Mouse (Mus musculus): ENCODE measurements around the gene Themis2. TPM values are rescaled to one million over a fixed set of nuclear protein-coding genes. Genes with fewer than 3 reads are reported as not detected.
"Not testable (repeated sequence)": the region's sequence is repeated elsewhere in the genome, so short reads cannot be mapped to it uniquely, and the experiment has no call there.

The Themis2 gene
- polyA plus RNA-seq, 1 experiment from 2014 or later, result 1.1 TPM

DNA sequence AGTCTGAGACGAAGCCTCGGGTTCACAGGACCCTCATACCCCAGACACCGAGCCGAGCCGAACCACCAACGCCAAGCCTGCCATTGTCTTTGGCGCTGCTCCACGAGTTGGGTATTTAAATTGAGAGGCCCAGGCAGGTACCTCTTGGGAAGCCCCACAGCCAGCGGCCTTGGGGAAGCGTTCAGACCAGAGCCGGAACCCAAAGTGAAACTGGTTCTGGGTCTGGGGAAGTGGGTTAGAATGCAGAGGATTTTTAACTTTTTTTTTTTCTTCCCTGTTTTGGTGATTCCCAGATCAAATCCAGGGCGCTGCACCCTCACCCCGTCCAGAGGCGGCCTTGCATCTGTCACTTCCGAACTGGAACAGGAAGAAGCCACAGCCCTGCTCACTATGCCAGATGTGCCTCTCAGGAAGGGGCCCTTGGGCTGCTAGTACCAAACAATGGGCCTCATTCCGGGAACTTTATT lies 6.0 kb upstream of the Themis2 start:
- Histone ChIP-seq H3K4me3 (ENCODE audit: low read depth, low read length) (no peak overlapping the region), H3K9ac (ENCODE audit: low read length) (no peak overlapping the region), H3K27ac (ENCODE audit: low read depth, low read length) (no peak overlapping the region), H3K9me3 (ENCODE audit: control insufficient read depth, low read length) (no peaks in the 10 kb centered on the region), H3K36me3 (ENCODE audit: control insufficient read depth, insufficient read depth, low read length) (no peaks in the 10 kb centered on the region), H3K4me2 (no peak overlapping the region), H3K4me1 (ENCODE audit: control insufficient read depth, insufficient read depth, low read length) (no peaks in the 10 kb centered on the region), H3K27me3 (ENCODE audit: control insufficient read depth, insufficient read depth, low read length) (no peaks in the 10 kb centered on the region)
- ATAC-seq (ENCODE audit: low FRiP score) (no peak), DNase-seq (ENCODE audit: low spot score, missing footprints) (no peak)
- 76% methylated on average over 16 of the region's 16 CpGs for WGBS

DNA sequence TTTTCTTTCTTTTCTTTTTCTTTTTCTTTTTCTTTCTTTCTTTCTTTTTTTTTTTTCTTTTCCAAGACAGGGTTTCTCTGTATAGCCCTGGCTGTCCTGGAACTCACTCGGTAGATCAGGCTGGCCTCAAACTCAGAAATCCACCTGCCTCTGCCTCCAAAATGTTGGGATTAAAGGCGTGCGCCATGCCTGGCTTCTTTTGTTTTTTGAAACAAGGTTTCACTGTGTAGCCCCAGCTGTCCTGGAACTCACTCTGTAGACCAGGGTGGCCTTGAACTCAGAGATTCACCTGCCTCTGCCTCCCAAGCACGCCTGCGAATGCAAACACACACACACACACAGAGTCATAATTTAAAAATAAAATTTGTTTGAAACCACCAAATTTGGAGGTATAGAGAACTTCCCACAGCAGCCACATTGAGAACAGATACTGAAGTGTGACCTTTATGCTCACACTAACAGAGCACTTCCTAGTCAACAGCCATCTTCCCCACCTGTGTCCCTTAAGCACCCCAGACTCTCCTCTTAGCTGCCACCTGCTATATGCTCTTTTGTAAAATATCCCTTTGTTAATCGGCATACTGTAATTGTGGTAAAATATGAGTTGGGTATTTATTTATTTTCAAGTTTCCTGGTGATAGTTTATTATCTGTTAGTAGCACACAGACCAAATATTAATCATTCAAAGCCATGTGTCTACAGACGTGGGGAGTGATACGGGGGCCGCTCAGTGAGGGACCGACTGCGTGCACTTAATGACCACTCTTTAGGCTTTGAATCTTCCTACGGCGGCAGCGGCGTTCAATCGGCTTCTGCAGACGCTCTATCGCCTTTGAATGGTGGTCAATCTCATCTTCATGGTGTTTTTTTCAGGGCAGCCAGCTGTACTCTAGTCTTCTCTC lies 5.2 kb upstream of the Themis2 start:
- Histone ChIP-seq H3K4me1 (ENCODE audit: control insufficient read depth, insufficient read depth, low read length) (no peaks in the 10 kb centered on the region), H3K36me3 (ENCODE audit: control insufficient read depth, insufficient read depth, low read length) (no peaks in the 10 kb centered on the region), H3K4me3 (ENCODE audit: low read depth, low read length) (no peak overlapping the region), H3K4me2 (no peak overlapping the region), H3K27ac (ENCODE audit: low read depth, low read length) (no peak overlapping the region), H3K9ac (ENCODE audit: low read length) (no peak overlapping the region), H3K9me3 (ENCODE audit: control insufficient read depth, low read length) (no peaks in the 10 kb centered on the region), H3K27me3 (ENCODE audit: control insufficient read depth, insufficient read depth, low read length) (no peaks in the 10 kb centered on the region)
- no peak for ATAC-seq (ENCODE audit: low FRiP score)
- no peak for DNase-seq (ENCODE audit: low spot score, missing footprints)
- WGBS, result 90% methylated on average over 18 of the region's 18 CpGs

DNA sequence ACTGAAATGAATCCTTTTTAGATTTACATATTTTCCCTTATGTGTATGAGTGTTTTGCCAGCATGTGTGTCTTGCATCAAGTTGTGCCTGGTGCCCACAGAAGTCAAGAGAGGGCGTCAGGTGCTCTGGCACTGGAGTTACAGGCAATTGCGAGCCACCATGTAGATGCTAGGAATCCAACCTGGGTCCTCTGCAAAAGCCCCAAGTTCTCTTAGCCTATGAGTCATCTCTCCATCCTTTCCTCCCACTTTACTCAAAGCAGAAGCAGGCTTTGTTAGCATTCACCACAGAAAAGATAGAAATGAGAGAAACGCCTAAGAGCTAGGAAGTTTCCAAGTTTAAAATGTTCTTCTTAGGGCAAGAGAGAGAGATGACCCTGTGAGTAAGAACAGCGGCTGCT lies 3.7 kb upstream of the Themis2 start:
- H3K27ac ChIP-seq (ENCODE audit: low read depth, low read length), result no peak overlapping the region
- no peak overlapping the region for H3K4me3 ChIP-seq (ENCODE audit: low read depth, low read length)
- H3K9ac ChIP-seq (ENCODE audit: low read length), result no peak overlapping the region
- DNase-seq (ENCODE audit: low spot score, missing footprints) (peak; percentile 37), ATAC-seq (ENCODE audit: low FRiP score) (no peak)
- H3K4me2 ChIP-seq, result no peak overlapping the region
- no peaks in the 10 kb centered on the region for H3K9me3 ChIP-seq (ENCODE audit: control insufficient read depth, low read length)
- peaks cover 3% of the 10 kb centered on the region; the same call in 1 of the 2 replicates for H3K27me3 ChIP-seq (ENCODE audit: control insufficient read depth, insufficient read depth, low read length)
- 88% methylated on average over 4 of the region's 4 CpGs for WGBS
- no peaks in the 10 kb centered on the region for H3K4me1 ChIP-seq (ENCODE audit: control insufficient read depth, insufficient read depth, low read length)
- no peaks in the 10 kb centered on the region for H3K36me3 ChIP-seq (ENCODE audit: control insufficient read depth, insufficient read depth, low read length)

DNA sequence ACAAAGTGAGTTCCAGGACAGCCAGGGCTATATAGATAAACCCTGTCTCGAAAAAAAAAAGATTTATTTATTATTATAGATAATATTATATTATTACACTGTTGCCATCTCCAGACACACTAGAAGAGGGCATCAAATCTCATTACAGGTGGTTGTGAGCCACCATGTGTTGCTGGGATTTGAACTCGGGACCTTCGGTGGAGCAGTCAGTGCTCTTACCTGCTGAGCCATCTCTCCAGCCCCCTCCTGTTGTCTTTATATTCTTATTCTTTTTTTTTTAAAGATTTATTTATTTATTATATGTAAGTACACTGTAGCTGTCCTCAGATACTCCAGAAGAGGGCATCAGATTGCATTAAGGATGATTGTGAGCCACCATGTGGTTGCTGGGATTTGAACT lies 2.5 kb upstream of the Themis2 start:
- H3K9me3 ChIP-seq (ENCODE audit: control insufficient read depth, low read length); H3K9ac ChIP-seq (ENCODE audit: low read length); H3K27me3 ChIP-seq (ENCODE audit: control insufficient read depth, insufficient read depth, low read length); ATAC-seq (ENCODE audit: low FRiP score); H3K4me2 ChIP-seq; H3K27ac ChIP-seq (ENCODE audit: low read depth, low read length); H3K36me3 ChIP-seq (ENCODE audit: control insufficient read depth, insufficient read depth, low read length); H3K4me3 ChIP-seq (ENCODE audit: low read depth, low read length); DNase-seq (ENCODE audit: low spot score, missing footprints); H3K4me1 ChIP-seq (ENCODE audit: control insufficient read depth, insufficient read depth, low read length): not testable (repeated sequence)
- WGBS, result 87% methylated on average over 3 of the region's 3 CpGs

DNA sequence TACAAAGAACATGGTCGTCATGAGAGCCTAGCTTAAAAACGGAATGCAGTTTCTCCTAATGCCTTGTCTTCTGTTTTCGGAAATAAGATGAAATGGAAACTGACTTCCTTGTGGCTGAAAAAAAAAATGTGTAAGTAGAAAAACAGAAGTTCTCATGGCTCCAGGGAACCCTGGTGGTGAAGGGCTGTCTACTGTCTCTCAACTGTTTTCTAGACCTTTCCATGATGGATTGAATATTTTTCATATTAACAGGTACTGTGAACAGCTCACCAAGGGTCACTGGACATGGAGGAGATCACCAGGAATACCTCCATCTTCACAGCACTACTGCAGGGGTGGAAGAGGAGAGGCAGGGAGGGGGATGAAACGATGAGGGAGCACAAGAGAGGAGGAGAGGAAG lies 1.8 kb upstream of the Themis2 start:
- H3K4me3 ChIP-seq (ENCODE audit: low read depth, low read length), result no peak overlapping the region
- H3K4me1 ChIP-seq (ENCODE audit: control insufficient read depth, insufficient read depth, low read length), result no peaks in the 10 kb centered on the region
- ATAC-seq (ENCODE audit: low FRiP score) (no peak), DNase-seq (ENCODE audit: low spot score, missing footprints) (peak; percentile 76)
- H3K9me3 ChIP-seq (ENCODE audit: control insufficient read depth, low read length), result no peaks in the 10 kb centered on the region
- H3K4me2 ChIP-seq, result no peak overlapping the region
- no peak overlapping the region for H3K27ac ChIP-seq (ENCODE audit: low read depth, low read length)
- H3K9ac ChIP-seq (ENCODE audit: low read length), result no peak overlapping the region
- peaks cover 3% of the 10 kb centered on the region; the same call in 1 of the 2 replicates for H3K27me3 ChIP-seq (ENCODE audit: control insufficient read depth, insufficient read depth, low read length)
- H3K36me3 ChIP-seq (ENCODE audit: control insufficient read depth, insufficient read depth, low read length), result no peaks in the 10 kb centered on the region
- 80% methylated on average over 4 of the region's 4 CpGs for WGBS

DNA sequence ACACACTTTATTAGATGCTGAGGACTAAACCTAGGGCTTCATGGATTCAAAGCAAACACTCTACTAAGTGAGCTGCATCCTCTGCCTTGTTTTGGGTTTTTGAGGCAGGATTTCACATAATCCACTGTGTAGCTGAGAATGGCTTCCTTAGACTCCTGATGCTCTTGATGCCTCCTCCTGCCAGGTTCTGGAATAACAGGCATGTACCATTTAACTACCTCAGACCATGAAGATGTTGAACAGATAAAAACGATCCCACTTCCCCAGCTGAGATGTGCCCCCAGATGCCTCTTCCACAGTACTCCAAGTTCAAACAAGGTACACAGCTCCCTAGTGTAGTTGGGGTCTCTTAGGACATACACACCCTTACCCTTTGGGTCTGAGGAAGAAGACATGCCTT lies 1.3 kb upstream of the Themis2 start:
- H3K9me3 ChIP-seq (ENCODE audit: control insufficient read depth, low read length), result no peaks in the 10 kb centered on the region
- no peaks in the 10 kb centered on the region for H3K36me3 ChIP-seq (ENCODE audit: control insufficient read depth, insufficient read depth, low read length)
- no peak overlapping the region for H3K9ac ChIP-seq (ENCODE audit: low read length)
- peaks cover 3% of the 10 kb centered on the region; the same call in 1 of the 2 replicates for H3K27me3 ChIP-seq (ENCODE audit: control insufficient read depth, insufficient read depth, low read length)
- no peaks in the 10 kb centered on the region for H3K4me1 ChIP-seq (ENCODE audit: control insufficient read depth, insufficient read depth, low read length)
- 91% methylated on average over 1 of the region's 1 CpGs for WGBS
- no peak for ATAC-seq (ENCODE audit: low FRiP score)
- DNase-seq (ENCODE audit: low spot score, missing footprints), result peak; percentile 81
- no peak overlapping the region for H3K4me2 ChIP-seq
- no peak overlapping the region for H3K4me3 ChIP-seq (ENCODE audit: low read depth, low read length)
- H3K27ac ChIP-seq (ENCODE audit: low read depth, low read length), result no peak overlapping the region

DNA sequence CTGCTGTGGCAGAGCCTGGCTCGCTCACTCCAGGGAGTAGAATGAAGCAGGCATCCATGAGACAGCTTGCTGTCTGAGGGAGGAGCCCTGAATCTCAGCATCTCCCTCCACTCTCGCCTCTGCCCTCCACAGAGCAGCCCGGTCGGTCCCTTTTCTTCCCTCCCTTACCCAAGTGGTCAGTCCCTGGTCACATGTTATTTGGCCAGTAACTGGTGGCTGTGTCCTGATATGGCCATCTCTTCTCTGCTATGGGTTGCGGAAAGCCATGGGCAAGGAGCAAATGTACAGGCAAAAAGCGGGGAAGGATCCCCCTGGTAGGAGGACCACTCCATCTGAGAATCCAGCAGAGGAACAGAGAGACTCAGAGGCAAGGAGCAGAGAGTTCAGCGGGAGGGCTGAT lies 1.0 kb downstream of the Themis2 start:
- no peaks in the 10 kb centered on the region for H3K4me1 ChIP-seq (ENCODE audit: control insufficient read depth, insufficient read depth, low read length)
- H3K9me3 ChIP-seq (ENCODE audit: control insufficient read depth, low read length), result no peaks in the 10 kb centered on the region
- H3K36me3 ChIP-seq (ENCODE audit: control insufficient read depth, insufficient read depth, low read length), result no peaks in the 10 kb centered on the region
- 63% methylated on average over 7 of the region's 7 CpGs for WGBS
- H3K9ac ChIP-seq (ENCODE audit: low read length), result no peak overlapping the region
- no peak overlapping the region for H3K4me3 ChIP-seq (ENCODE audit: low read depth, low read length)
- no peak for ATAC-seq (ENCODE audit: low FRiP score)
- no peak overlapping the region for H3K27ac ChIP-seq (ENCODE audit: low read depth, low read length)
- DNase-seq (ENCODE audit: low spot score, missing footprints), result peak; percentile 74
- H3K4me2 ChIP-seq, result no peak overlapping the region
- H3K27me3 ChIP-seq (ENCODE audit: control insufficient read depth, insufficient read depth, low read length), result peaks cover 3% of the 10 kb centered on the region; the same call in 1 of the 2 replicates

DNA sequence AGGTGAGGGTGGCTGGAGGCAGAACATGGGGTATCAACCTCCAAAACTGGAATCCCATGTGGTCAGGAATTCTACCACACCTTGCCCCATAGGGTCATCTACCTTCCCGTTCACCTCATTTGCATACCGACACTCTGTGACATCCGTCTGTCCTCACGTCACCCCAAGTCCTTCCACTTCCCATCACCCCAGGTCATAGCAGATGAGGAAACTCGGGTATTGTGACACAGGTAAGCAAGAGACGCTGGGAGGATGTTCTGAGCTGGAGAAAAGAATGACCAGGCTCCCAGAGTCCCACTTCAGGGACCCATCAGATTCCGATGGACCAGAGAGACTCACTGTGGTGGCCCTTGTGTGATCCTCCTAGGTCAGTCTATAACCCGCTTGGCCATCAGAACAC lies 1.4 kb downstream of the Themis2 start:
- Histone ChIP-seq H3K27ac (ENCODE audit: low read depth, low read length) (no peak overlapping the region), H3K27me3 (ENCODE audit: control insufficient read depth, insufficient read depth, low read length) (peaks cover 3% of the 10 kb centered on the region; the same call in 1 of the 2 replicates), H3K4me1 (ENCODE audit: control insufficient read depth, insufficient read depth, low read length) (no peaks in the 10 kb centered on the region), H3K9me3 (ENCODE audit: control insufficient read depth, low read length) (no peaks in the 10 kb centered on the region), H3K4me3 (ENCODE audit: low read depth, low read length) (no peak overlapping the region), H3K9ac (ENCODE audit: low read length) (no peak overlapping the region), H3K4me2 (no peak overlapping the region), H3K36me3 (ENCODE audit: control insufficient read depth, insufficient read depth, low read length) (no peaks in the 10 kb centered on the region)
- 81% methylated on average over 8 of the region's 8 CpGs for WGBS
- ATAC-seq (ENCODE audit: low FRiP score) (no peak), DNase-seq (ENCODE audit: low spot score, missing footprints) (no peak)

DNA sequence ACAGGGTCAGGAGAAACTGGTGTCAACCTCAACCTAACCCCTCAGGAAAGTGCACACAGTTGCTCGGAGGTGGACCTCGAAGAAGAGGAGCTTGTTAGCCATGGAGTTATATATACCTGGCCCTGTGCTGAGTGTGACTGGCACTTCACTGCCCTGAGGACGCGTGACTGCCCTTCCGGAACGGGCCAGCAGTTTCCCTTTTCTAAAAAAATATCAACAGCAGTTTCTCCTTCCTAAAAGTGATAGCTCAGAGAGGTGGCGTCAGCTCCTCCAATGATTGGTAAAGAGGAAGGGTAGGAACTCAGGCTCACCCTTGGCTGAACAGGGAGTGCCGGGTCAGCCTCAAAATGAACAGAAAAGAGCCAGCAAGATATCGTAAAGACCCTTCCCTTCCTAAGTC lies 2.2 kb downstream of the Themis2 start:
- no peak overlapping the region for H3K27ac ChIP-seq (ENCODE audit: low read depth, low read length)
- DNase-seq (ENCODE audit: low spot score, missing footprints) (no peak), ATAC-seq (ENCODE audit: low FRiP score) (no peak)
- no peaks in the 10 kb centered on the region for H3K36me3 ChIP-seq (ENCODE audit: control insufficient read depth, insufficient read depth, low read length)
- no peaks in the 10 kb centered on the region for H3K9me3 ChIP-seq (ENCODE audit: control insufficient read depth, low read length)
- no peak overlapping the region for H3K9ac ChIP-seq (ENCODE audit: low read length)
- no peak overlapping the region for H3K4me3 ChIP-seq (ENCODE audit: low read depth, low read length)
- no peaks in the 10 kb centered on the region for H3K4me1 ChIP-seq (ENCODE audit: control insufficient read depth, insufficient read depth, low read length)
- peaks cover 3% of the 10 kb centered on the region; the same call in 1 of the 2 replicates for H3K27me3 ChIP-seq (ENCODE audit: control insufficient read depth, insufficient read depth, low read length)
- 86% methylated on average over 9 of the region's 9 CpGs for WGBS
- no peak overlapping the region for H3K4me2 ChIP-seq
